Mouse (Mus musculus): ENCODE measurements around the gene Cenpo. TPM values are rescaled to one million over a fixed set of nuclear protein-coding genes. Genes with fewer than 3 reads are reported as not detected.

Gene Cenpo
- polyA plus RNA-seq, 1 experiment from 2014 or later, result 7.8 TPM

DNA sequence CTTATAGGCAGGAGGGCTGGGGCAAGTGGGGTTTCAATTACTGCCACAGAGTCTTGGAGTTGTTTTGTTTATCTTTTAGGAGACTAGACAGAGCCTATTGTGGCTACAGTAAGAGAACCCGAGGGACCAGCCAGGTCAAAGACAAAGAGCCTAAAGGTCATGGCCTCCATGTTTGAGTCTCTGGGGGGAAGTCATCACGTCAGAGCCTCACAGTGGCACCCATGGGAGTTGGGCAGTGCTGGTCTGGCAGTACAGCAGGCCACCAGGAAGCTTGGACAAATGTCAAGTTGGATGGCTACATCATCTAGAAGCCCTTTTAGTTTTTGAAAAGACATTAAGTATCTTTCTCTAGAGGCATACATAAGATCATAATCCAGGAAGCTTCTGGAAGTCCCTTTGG lies 71.2 kb downstream of the Cenpo start:
- H3K4me1 ChIP-seq (replicated peaks), result no peaks in the 10 kb centered on the region
- ATAC-seq (ENCODE audit: low FRiP score, low read depth), result no peak

DNA sequence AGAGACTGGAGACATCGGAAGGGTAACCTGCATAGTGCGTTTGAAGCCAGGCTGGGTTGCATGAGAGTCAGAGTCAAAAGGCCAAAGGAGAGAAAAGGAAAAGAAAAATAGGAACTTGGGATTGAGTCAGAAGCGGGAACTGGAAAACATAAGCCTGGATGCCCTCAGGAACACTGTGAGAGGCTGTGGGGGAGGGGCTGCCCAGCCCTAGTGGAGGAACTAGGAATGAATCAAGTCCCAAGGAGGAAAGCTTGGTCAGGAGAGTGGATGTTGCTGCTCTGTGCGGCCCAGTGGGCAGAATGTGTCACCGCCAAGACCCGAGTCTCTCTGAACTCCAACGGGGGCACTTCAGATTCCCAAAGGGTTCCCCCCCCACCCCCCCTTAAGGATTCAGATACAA lies 73.8 kb downstream of the Cenpo start:
- no peak for ATAC-seq (ENCODE audit: low FRiP score, low read depth)
- Histone ChIP-seq H3K9me3 (no peaks in the 10 kb centered on the region), H3K27me3 (no peaks in the 10 kb centered on the region), H3K4me3 (no peak overlapping the region), H3K4me1 (replicated peaks) (no peaks in the 10 kb centered on the region), H3K4me2 (no peak overlapping the region), H3K36me3 (no peaks in the 10 kb centered on the region), H3K9ac (no peak overlapping the region), H3K27ac (replicated peaks) (no peak overlapping the region)
- 75% methylated on average over 7 of the region's 7 CpGs for WGBS

More for the DNA sequence above, 71.2 kb downstream of the Cenpo start:
- H3K4me3 ChIP-seq, result no peak overlapping the region
- H3K27ac ChIP-seq (replicated peaks), result no peak overlapping the region
- H3K36me3 ChIP-seq, result no peaks in the 10 kb centered on the region
- no peaks in the 10 kb centered on the region for H3K27me3 ChIP-seq
- no peak overlapping the region for H3K9ac ChIP-seq
- 27% methylated on average over 2 of the region's 2 CpGs for WGBS
- no peaks in the 10 kb centered on the region for H3K9me3 ChIP-seq
- H3K4me2 ChIP-seq, result no peak overlapping the region

DNA sequence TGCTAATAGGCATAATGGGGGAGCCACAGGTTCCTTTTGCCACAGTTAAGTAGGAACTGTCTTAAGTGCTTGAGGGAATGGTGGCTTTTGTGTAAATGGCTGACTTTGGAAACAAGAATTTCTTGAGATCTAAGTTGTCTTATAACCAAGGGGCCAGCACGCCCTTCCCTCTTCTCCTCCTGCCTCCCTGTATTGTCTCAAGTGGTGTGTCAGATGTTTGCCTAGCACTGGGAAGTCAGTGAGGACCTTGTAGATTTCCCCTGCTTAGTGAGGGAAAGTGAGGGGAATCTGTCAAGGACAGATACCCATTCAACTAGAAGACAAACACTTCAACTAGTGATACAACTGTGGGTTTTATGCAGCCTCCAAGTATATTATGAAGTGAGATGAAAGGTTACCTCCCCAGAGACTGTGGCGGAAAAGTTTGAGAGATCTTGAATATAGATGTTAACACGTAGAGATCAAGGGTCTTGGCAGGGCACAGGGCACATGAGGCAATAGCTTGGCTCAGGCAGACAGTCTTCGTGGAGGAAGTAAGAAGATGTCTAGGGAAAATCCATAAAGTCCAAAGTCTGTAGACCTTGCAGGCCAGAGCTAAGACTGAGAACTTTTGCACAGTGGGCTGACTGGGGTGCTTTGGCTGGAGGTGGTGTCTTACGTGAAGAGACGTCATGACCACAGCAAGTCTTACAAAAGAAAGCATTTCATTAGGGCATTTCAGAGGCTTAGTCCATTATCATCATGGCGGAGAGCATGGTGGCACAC lies 75.0 kb downstream of the Cenpo start:
- Histone ChIP-seq H3K4me2 (no peak overlapping the region), H3K27me3 (no peaks in the 10 kb centered on the region), H3K27ac (replicated peaks) (no peak overlapping the region), H3K36me3 (no peaks in the 10 kb centered on the region), H3K4me1 (replicated peaks) (no peaks in the 10 kb centered on the region), H3K9me3 (no peaks in the 10 kb centered on the region), H3K4me3 (no peak overlapping the region), H3K9ac (no peak overlapping the region)
- 92% methylated on average over 7 of the region's 7 CpGs for WGBS
- ATAC-seq (ENCODE audit: low FRiP score, low read depth), result no peak

DNA sequence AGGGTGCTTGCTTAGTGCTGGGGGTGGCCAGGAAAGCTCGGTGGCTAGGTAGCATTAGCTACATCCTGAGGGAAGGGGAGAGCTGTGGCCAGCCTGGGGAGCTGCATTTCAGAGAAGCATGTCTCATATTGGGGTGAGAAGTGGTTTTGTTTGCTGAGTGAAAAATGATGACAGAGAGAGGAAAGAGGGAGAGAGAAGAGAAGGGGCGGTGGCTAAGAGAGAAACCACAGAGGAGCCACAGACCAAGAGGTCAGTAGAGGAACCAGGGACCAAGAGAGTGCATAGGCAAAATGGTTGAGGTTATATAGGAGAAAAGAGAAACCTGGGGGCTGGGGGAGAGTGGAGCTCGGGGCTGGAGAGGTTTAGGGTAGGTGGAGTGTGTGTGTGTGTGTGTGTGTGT lies 75.9 kb downstream of the Cenpo start:
- no peaks in the 10 kb centered on the region for H3K4me1 ChIP-seq (replicated peaks)

DNA sequence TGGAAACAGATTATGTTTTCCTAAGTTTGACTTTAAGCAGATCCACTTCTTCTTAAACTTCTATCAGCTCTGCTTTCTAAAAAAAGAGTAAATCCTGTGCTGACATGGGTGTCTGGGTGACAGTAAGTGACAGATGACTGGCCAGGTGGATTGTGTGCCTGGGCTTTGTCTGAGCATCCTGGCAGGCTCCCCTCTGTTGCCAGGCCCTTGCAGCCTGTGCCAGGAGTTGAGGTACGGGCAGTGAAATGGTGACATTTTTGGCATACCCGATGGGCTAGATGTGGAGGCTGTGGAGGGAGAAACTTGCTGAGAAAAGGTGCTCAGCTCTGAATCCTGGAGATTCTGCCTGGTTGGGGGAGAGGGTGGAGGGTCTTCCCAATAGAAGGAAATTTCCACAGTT lies 76.6 kb downstream of the Cenpo start:
- Histone ChIP-seq H3K9me3 (no peaks in the 10 kb centered on the region), H3K9ac (no peak overlapping the region), H3K4me2 (no peak overlapping the region), H3K4me3 (no peak overlapping the region), H3K27me3 (no peaks in the 10 kb centered on the region), H3K27ac (replicated peaks) (no peak overlapping the region), H3K36me3 (no peaks in the 10 kb centered on the region), H3K4me1 (replicated peaks) (no peaks in the 10 kb centered on the region)
- ATAC-seq (ENCODE audit: low FRiP score, low read depth), result no peak
- 80% methylated on average over 2 of the region's 2 CpGs for WGBS

More for the DNA sequence above, 75.9 kb downstream of the Cenpo start:
- H3K27me3 ChIP-seq, result no peaks in the 10 kb centered on the region
- WGBS, result 90% methylated on average over 3 of the region's 3 CpGs
- H3K9ac ChIP-seq, result no peak overlapping the region
- no peaks in the 10 kb centered on the region for H3K36me3 ChIP-seq
- no peak overlapping the region for H3K27ac ChIP-seq (replicated peaks)
- H3K4me3 ChIP-seq, result no peak overlapping the region
- ATAC-seq (ENCODE audit: low FRiP score, low read depth), result no peak
- no peak overlapping the region for H3K4me2 ChIP-seq
- no peaks in the 10 kb centered on the region for H3K9me3 ChIP-seq

DNA sequence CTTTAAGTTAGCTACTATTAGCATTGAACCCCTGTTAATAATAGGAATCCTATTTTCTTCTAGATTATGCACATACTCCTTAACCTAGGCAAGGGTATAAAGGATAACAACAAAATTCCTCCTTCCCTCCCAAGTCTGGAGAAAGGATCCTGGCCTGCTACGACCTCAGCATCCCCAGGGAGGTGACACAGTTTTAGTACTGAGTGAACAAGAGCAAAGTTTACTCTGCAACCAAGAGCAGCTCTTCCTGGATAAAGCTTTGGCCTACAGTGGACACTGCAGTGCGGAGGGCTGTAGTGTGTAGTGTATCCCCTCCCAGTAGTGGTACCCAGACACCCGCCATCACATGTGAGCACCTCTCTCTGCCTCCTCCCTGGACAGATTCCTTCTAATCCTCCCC lies 82.1 kb downstream of the Cenpo start:
- ATAC-seq (ENCODE audit: low FRiP score, low read depth), result no peak
- Histone ChIP-seq H3K4me3 (no peak overlapping the region), H3K4me2 (no peak overlapping the region), H3K27me3 (no peaks in the 10 kb centered on the region), H3K9ac (no peak overlapping the region), H3K27ac (replicated peaks) (no peak overlapping the region), H3K4me1 (replicated peaks) (no peaks in the 10 kb centered on the region), H3K36me3 (no peaks in the 10 kb centered on the region), H3K9me3 (no peaks in the 10 kb centered on the region)
- 94% methylated on average over 3 of the region's 3 CpGs for WGBS

DNA sequence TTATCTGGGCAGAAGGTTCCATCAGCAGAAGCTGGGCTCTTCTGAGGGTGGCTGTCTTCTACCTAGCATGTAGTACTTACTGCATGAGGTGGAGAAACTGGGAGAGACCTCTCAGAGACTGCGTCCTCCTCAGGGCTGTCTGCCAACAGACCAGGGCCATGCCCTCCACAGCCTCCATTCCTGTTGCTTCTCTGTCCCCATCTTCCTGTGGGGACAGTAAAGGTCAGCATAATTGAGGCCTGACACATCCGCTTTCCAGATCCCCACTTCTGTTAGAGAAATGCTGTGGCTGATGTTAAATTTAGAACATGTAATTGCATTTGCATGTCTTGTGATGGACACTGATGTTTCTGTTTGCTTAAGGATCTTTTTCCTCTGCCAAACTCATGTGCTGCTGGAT lies 83.2 kb downstream of the Cenpo start:
- Histone ChIP-seq H3K9ac (no peak overlapping the region), H3K4me1 (replicated peaks) (no peaks in the 10 kb centered on the region), H3K27ac (replicated peaks) (no peak overlapping the region), H3K4me2 (no peak overlapping the region), H3K36me3 (no peaks in the 10 kb centered on the region), H3K9me3 (no peaks in the 10 kb centered on the region), H3K4me3 (no peak overlapping the region), H3K27me3 (no peaks in the 10 kb centered on the region)
- no peak for ATAC-seq (ENCODE audit: low FRiP score, low read depth)
- WGBS, result 90% methylated on average over 2 of the region's 2 CpGs

Other genes starting within 250 kb of the Cenpo start
- gene Efr3b, start 195.4 kb downstream of the Cenpo start, polyA plus RNA-seq (2015; fragmentation: Nextera tagmentation; extraction: Ambion mirVana), result 38.6 and 42.1 TPM in 2 replicates
- 22.0 and 22.2 TPM in 2 replicates for gene Dnajc27, start 151.7 kb downstream of the Cenpo start, polyA plus RNA-seq (2015; fragmentation: Nextera tagmentation; extraction: Ambion mirVana)
- gene Adcy3, start 101.2 kb downstream of the Cenpo start, polyA plus RNA-seq (2015; fragmentation: Nextera tagmentation; extraction: Ambion mirVana), result 15.8 and 17.7 TPM in 2 replicates
- 5.7 and 5.9 TPM in 2 replicates for gene Ptrhd1, start 267 bp downstream of the Cenpo start, polyA plus RNA-seq (2015; fragmentation: Nextera tagmentation; extraction: Ambion mirVana)
- gene Ncoa1, start 242.9 kb upstream of the Cenpo start, polyA plus RNA-seq (2015; fragmentation: Nextera tagmentation; extraction: Ambion mirVana), result 14.1 and 16.8 TPM in 2 replicates